Mouse (Mus musculus): ENCODE data around the gene Fto. TPM values are rescaled to one million over a fixed set of nuclear protein-coding genes. Genes with fewer than 3 reads are reported as not detected.

Gene Fto
- polyA plus RNA-seq, 1 experiment from 2014 or later, result 62.5 TPM

GRCm38 (mm10) chr8:91286237-91286636 is 27.1 kb upstream of the Fto start:
- WGBS, result 73% methylated on average over 8 of the region's 8 CpGs
- Histone ChIP-seq H3K36me3 (no peaks in the 10 kb centered on the region), H3K27me3 (replicated peaks) (no peaks in the 10 kb centered on the region), H3K4me2 (no peak overlapping the region), H3K4me1 (no peaks in the 10 kb centered on the region), H3K4me3 (replicated peaks) (no peak overlapping the region), H3K9me3 (no peaks in the 10 kb centered on the region), H3K9ac (no peak overlapping the region), H3K27ac (no peak overlapping the region)
- ATAC-seq (ENCODE audit: insufficient read depth, low FRiP score, low read depth), result no peak

- Histone ChIP-seq H3K4me3 (replicated peaks) (no peak overlapping the region), H3K9ac (no peak overlapping the region), H3K36me3 (no peaks in the 10 kb centered on the region), H3K4me2 (no peak overlapping the region), H3K9me3 (no peaks in the 10 kb centered on the region), H3K27me3 (replicated peaks) (no peaks in the 10 kb centered on the region), H3K4me1 (no peaks in the 10 kb centered on the region), H3K27ac (no peak overlapping the region)
- no peak for ATAC-seq (ENCODE audit: insufficient read depth, low FRiP score, low read depth)
- 66% methylated on average over 4 of the region's 4 CpGs for WGBS
Observed at GRCm38 (mm10) chr8:91290576-91290975, 22.7 kb upstream of the Fto start.

- H3K4me2 ChIP-seq, result no peak overlapping the region
- no peaks in the 10 kb centered on the region for H3K27me3 ChIP-seq (replicated peaks)
- H3K36me3 ChIP-seq, result 0 out of 2 replicates have a peak, but pooled peaks cover 2% of the 10 kb centered on the region
- no peak overlapping the region for H3K9ac ChIP-seq
- H3K9me3 ChIP-seq, result no peaks in the 10 kb centered on the region
- no peak overlapping the region for H3K27ac ChIP-seq
- ATAC-seq (ENCODE audit: insufficient read depth, low FRiP score, low read depth), result no peak
- 89% methylated on average over 5 of the region's 5 CpGs for WGBS
- H3K4me3 ChIP-seq (replicated peaks), result no peak overlapping the region
- no peaks in the 10 kb centered on the region for H3K4me1 ChIP-seq
Observed at GRCm38 (mm10) chr8:91295786-91296185, 17.5 kb upstream of the Fto start.

GRCm38 (mm10) chr8:91298672-91299071 is 14.7 kb upstream of the Fto start:
- Histone ChIP-seq H3K4me3 (replicated peaks) (no peak overlapping the region), H3K4me2 (no peak overlapping the region), H3K9me3 (no peaks in the 10 kb centered on the region), H3K27ac (no peak overlapping the region), H3K36me3 (0 out of 2 replicates have a peak, but pooled peaks cover 2% of the 10 kb centered on the region), H3K4me1 (no peaks in the 10 kb centered on the region), H3K9ac (no peak overlapping the region), H3K27me3 (replicated peaks) (no peaks in the 10 kb centered on the region)
- ATAC-seq (ENCODE audit: insufficient read depth, low FRiP score, low read depth), result no peak
- 90% methylated on average over 2 of the region's 2 CpGs for WGBS

- Histone ChIP-seq H3K9ac (no peak overlapping the region), H3K4me2 (no peak overlapping the region), H3K4me3 (replicated peaks) (no peak overlapping the region), H3K4me1 (no peaks in the 10 kb centered on the region), H3K27me3 (replicated peaks) (no peaks in the 10 kb centered on the region), H3K9me3 (no peaks in the 10 kb centered on the region), H3K27ac (peak overlapping the region; percentile 21; the same call in 1 of the 2 replicates), H3K36me3 (no peaks in the 10 kb centered on the region)
- WGBS, result 75% methylated on average over 17 of the region's 17 CpGs
- no peak for ATAC-seq (ENCODE audit: insufficient read depth, low FRiP score, low read depth)
Observed at GRCm38 (mm10) chr8:91304481-91305386, 8.6 kb upstream of the Fto start.

GRCm38 (mm10) chr8:91312342-91312741 is 983 bp upstream of the Fto start:
- peak overlapping the region; percentile 81 for H3K4me3 ChIP-seq (replicated peaks)
- H3K27ac ChIP-seq, result no peak overlapping the region
- peak overlapping the region; percentile 37; the same call in 1 of the 2 replicates for H3K9ac ChIP-seq
- peak overlapping the region; percentile 71 for H3K4me2 ChIP-seq
- H3K27me3 ChIP-seq (replicated peaks), result no peaks in the 10 kb centered on the region
- H3K9me3 ChIP-seq, result no peaks in the 10 kb centered on the region
- H3K36me3 ChIP-seq, result no peaks in the 10 kb centered on the region
- peaks cover 5% of the 10 kb centered on the region for H3K4me1 ChIP-seq
- 66% methylated on average over 2 of the region's 2 CpGs for WGBS
- ATAC-seq (ENCODE audit: insufficient read depth, low FRiP score, low read depth), result no peak

- 90% methylated on average over 5 of the region's 5 CpGs for WGBS
- no peak for ATAC-seq (ENCODE audit: insufficient read depth, low FRiP score, low read depth)
- H3K36me3 ChIP-seq, result no peaks in the 10 kb centered on the region
- H3K9ac ChIP-seq, result no peak overlapping the region
- no peaks in the 10 kb centered on the region for H3K27me3 ChIP-seq (replicated peaks)
- H3K4me3 ChIP-seq (replicated peaks), result no peak overlapping the region
- no peak overlapping the region for H3K27ac ChIP-seq
- peaks cover under 1% of the 10 kb centered on the region; the same call in 1 of the 2 replicates for H3K4me1 ChIP-seq
- no peaks in the 10 kb centered on the region for H3K9me3 ChIP-seq
- H3K4me2 ChIP-seq, result no peak overlapping the region
Observed at GRCm38 (mm10) chr8:91317567-91318227, 4.4 kb downstream of the Fto start.

- no peak overlapping the region for H3K4me2 ChIP-seq
- ATAC-seq (ENCODE audit: insufficient read depth, low FRiP score, low read depth), result no peak
- 57% methylated on average over 7 of the region's 7 CpGs for WGBS
Observed at GRCm38 (mm10) chr8:91318938-91319729, 5.8 kb downstream of the Fto start.

GRCm38 (mm10) chr8:91323511-91323910 is 10.2 kb downstream of the Fto start:
- H3K4me2 ChIP-seq, result no peak overlapping the region
- H3K4me1 ChIP-seq, result no peaks in the 10 kb centered on the region
- no peaks in the 10 kb centered on the region for H3K27me3 ChIP-seq (replicated peaks)
- no peak overlapping the region for H3K27ac ChIP-seq
- no peaks in the 10 kb centered on the region for H3K9me3 ChIP-seq
- no peak for ATAC-seq (ENCODE audit: insufficient read depth, low FRiP score, low read depth)
- 0 out of 2 replicates have a peak, but pooled peaks cover 4% of the 10 kb centered on the region for H3K36me3 ChIP-seq
- no peak overlapping the region for H3K9ac ChIP-seq
- WGBS, result 88% methylated on average over 7 of the region's 7 CpGs
- H3K4me3 ChIP-seq (replicated peaks), result no peak overlapping the region

More at GRCm38 (mm10) chr8:91318938-91319729, 5.8 kb downstream of the Fto start:
- H3K4me1 ChIP-seq, result no peaks in the 10 kb centered on the region; the same call in 1 of the 2 replicates
- no peak overlapping the region for H3K4me3 ChIP-seq (replicated peaks)
- no peak overlapping the region for H3K9ac ChIP-seq
- H3K27ac ChIP-seq, result no peak overlapping the region
- no peaks in the 10 kb centered on the region for H3K27me3 ChIP-seq (replicated peaks)
- no peaks in the 10 kb centered on the region for H3K9me3 ChIP-seq
- no peaks in the 10 kb centered on the region for H3K36me3 ChIP-seq

- no peak overlapping the region for H3K4me3 ChIP-seq (replicated peaks)
- H3K9ac ChIP-seq, result no peak overlapping the region
- 69% methylated on average over 9 of the region's 9 CpGs for WGBS
- H3K4me2 ChIP-seq, result no peak overlapping the region
- ATAC-seq (ENCODE audit: insufficient read depth, low FRiP score, low read depth), result no peak
- no peaks in the 10 kb centered on the region for H3K9me3 ChIP-seq
- no peaks in the 10 kb centered on the region for H3K4me1 ChIP-seq
- H3K27me3 ChIP-seq (replicated peaks), result no peaks in the 10 kb centered on the region
- H3K36me3 ChIP-seq, result 0 out of 2 replicates have a peak, but pooled peaks cover 4% of the 10 kb centered on the region
- H3K27ac ChIP-seq, result no peak overlapping the region
Observed at GRCm38 (mm10) chr8:91324271-91324670, 10.9 kb downstream of the Fto start.

GRCm38 (mm10) chr8:91324916-91325315 is 11.6 kb downstream of the Fto start:
- H3K4me3 ChIP-seq (replicated peaks), result no peak overlapping the region
- no peak overlapping the region for H3K4me2 ChIP-seq
- H3K9ac ChIP-seq, result no peak overlapping the region
- no peaks in the 10 kb centered on the region for H3K9me3 ChIP-seq
- no peak for ATAC-seq (ENCODE audit: insufficient read depth, low FRiP score, low read depth)
- 0 out of 2 replicates have a peak, but pooled peaks cover 4% of the 10 kb centered on the region for H3K36me3 ChIP-seq
- 89% methylated on average over 4 of the region's 4 CpGs for WGBS
- no peaks in the 10 kb centered on the region for H3K27me3 ChIP-seq (replicated peaks)
- H3K27ac ChIP-seq, result no peak overlapping the region
- H3K4me1 ChIP-seq, result peaks cover under 1% of the 10 kb centered on the region

All from stomach, embryonic 15.5 days (tissue).